21 mouse cellular contexts compared by ENCODE assay signal in the genomic region with DNA sequence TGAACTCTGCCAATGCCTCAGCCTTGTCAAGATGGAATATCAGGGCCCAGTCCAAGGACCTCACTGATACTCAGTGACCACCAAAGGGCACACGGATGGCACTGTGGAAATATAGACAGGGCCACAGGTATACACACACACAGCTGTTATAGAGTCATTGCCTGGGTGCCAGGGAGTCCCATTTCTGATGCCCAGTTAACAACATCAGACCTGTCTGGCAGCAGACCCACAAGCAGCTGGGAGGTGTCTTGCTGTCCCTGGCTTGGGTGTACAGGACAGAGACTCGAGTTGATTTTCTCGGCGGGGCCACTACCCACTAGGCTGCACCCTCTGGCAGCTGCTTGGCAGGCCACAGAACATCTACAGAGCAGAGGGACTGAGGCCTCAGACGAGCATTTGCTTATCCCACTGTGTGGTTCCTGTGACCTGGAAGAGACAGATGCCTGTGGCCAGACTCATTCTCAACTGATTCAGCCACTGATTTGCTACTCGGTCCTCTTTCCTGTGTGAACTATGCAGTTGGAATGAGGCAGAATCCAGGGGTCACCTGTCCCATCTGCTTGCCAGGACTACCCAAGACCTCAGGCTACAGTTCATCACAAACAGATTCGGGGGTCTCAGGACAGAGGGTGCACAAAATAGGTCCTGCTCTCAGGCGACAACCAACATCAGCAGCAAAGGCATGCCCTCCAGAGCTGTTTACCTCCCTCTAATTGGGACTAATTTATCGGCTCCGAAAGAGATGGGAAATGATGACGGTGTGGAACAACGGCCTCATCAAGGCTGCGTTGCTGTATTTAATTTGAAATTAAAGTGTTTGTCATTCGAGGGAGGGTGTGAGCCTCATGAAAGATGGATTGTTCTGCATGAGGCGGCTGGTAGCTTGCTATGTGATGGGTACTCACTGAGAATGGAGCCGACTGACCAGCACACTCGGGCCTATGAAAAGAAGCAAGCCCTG.
DNase-seq lines count a peak whose midpoint lies in the region; ATAC-seq and TF ChIP-seq lines count a peak whose summit lies in the region.
"Had no signal": no experiment of that assay in that cellular context is flagged by ENCODE, and none has a peak within 500 bp of the region (broad histone marks: within the 10 kb centered on the region; RNA-seq: fewer than 3 reads in every experiment).

No protein-coding gene starts in this region.

- H3K9me3 ChIP-seq in forebrain, postnatal 0 days (ENCODE audit: low read length): no peaks in the 10 kb centered on the region
- H3K9me3 ChIP-seq: embryonic facial prominence, embryonic 12.5 days; liver, embryonic 13.5 days had no signal

- H3K4me1 ChIP-seq in forebrain, postnatal 0 days (ENCODE audit: insufficient read depth): peaks cover 12% of the 10 kb centered on the region; the same call in 1 of the 2 replicates
- H3K4me1 ChIP-seq: embryonic facial prominence, embryonic 12.5 days; liver, embryonic 13.5 days had no signal

- WGBS in forebrain, postnatal 0 days: 38% methylated on average over 17 of the region's 17 CpGs

- peak; percentile 72 for DNase-seq in heart, adult 11 months
- DNase-seq in heart, postnatal 14 days: no peak
- DNase-seq in left cerebral cortex, postnatal 14 days (ENCODE audit: low spot score in 2 of 2): peak; percentile 21 to 22
- no peak for DNase-seq in left cerebral cortex, adult 11 months (ENCODE audit: low spot score)
- DNase-seq in Muller cell, postnatal 12 days (ENCODE audit: inconsistent ontology term): peak; percentile 97
- peak; percentile 37 for DNase-seq in forebrain, postnatal 0 days
- no peak for DNase-seq in adrenal gland, postnatal 36 days
- DNase-seq: cerebellum, adult 18-20 months; cerebellum, postnatal 14 days; kidney, adult 9 months; kidney, postnatal 14 days; layer of hippocampus, postnatal 36 days; liver, embryonic 13.5 days; lung, adult 2 months; lung, postnatal 14 days; right cerebral cortex, postnatal 14 days; thymus, adult 2 months had no signal

- intact Hi-C loops in heart, postnatal 14 days (cut with DNase I): no loop called here
- intact Hi-C loops in left cerebral cortex, postnatal 14 days (cut with DNase I): no loop called here

- H3K27me3 ChIP-seq in forebrain, postnatal 0 days (ENCODE audit: insufficient read depth, low read length): no peaks in the 10 kb centered on the region
- H3K27me3 ChIP-seq: embryonic facial prominence, embryonic 12.5 days; liver, embryonic 13.5 days had no signal

- H3K9ac ChIP-seq in forebrain, postnatal 0 days: no peak overlapping the region
- H3K9ac ChIP-seq: embryonic facial prominence, embryonic 12.5 days; liver, embryonic 13.5 days had no signal

- no peak for TF ChIP-seq CTCF in forebrain, postnatal 0 days (IDR thresholded peaks at IDR 0.05; ENCODE audit: low read depth)

- no peak overlapping the region for H3K4me3 ChIP-seq in forebrain, postnatal 0 days (ENCODE audit: low read depth, low read length)
- H3K4me3 ChIP-seq: embryonic facial prominence, embryonic 12.5 days; liver, embryonic 13.5 days had no signal

- no peak overlapping the region for H3K4me2 ChIP-seq in forebrain, postnatal 0 days (ENCODE audit: low read depth)
- H3K4me2 ChIP-seq: embryonic facial prominence, embryonic 12.5 days; liver, embryonic 13.5 days had no signal

- H3K36me3 ChIP-seq in forebrain, postnatal 0 days (ENCODE audit: insufficient read depth): no peaks in the 10 kb centered on the region
- H3K36me3 ChIP-seq: embryonic facial prominence, embryonic 12.5 days; liver, embryonic 13.5 days had no signal

- peak; percentile 66 for ATAC-seq in forebrain, postnatal 0 days
- ATAC-seq: intestine, embryonic 16.5 days; Patski had no signal

- H3K27ac ChIP-seq in forebrain, postnatal 0 days (ENCODE audit: low read depth, low read length): no peak overlapping the region
- H3K27ac ChIP-seq: embryonic facial prominence, embryonic 12.5 days; liver, embryonic 13.5 days; stomach, postnatal 0 days had no signal

Comparison
In these comparisons a context has a peak if more than half of its experiments do, and no peak if none do; other contexts are left out.
1. DNase-seq: peak in heart, adult 11 months (single experiment), left cerebral cortex, postnatal 14 days (2 of 2), Muller cell, postnatal 12 days (single experiment) and forebrain, postnatal 0 days (single experiment); none in heart, postnatal 14 days (0 of 2), left cerebral cortex, adult 11 months (single experiment) and adrenal gland, postnatal 36 days (0 of 2).